Mouse (Mus musculus) C2C12 (cell line): ENCODE data around the gene Gm9639.

Experiments used
- CEBPB ChIP-seq: IDR thresholded peaks from one replicate; pipeline ENCODE4 v1.6.1; 2011; ENCODE audit warnings: low read depth, mild to moderate bottlenecking, control low read depth, moderate library complexity
- CTCF ChIP-seq: IDR thresholded peaks from one replicate; pipeline ENCODE4 v1.5.1; 2011; ENCODE audit not compliant: control insufficient read depth, insufficient read depth, insufficient read length
- FOSL1 ChIP-seq: IDR thresholded peaks from one replicate; pipeline ENCODE4 v1.8.0; 2011; ENCODE audit warnings: mild to moderate bottlenecking, low read length; ENCODE audit not compliant: poor library complexity, insufficient read depth, severe bottlenecking
- MYOG ChIP-seq: IDR thresholded peaks from one replicate; pipeline ENCODE4 v1.6.1; 2011; ENCODE audit not compliant: control insufficient read depth, insufficient read length; ENCODE audit errors: extremely low read depth
- USF1 ChIP-seq: IDR thresholded peaks from one replicate; pipeline ENCODE4 v1.6.1; 2011; ENCODE audit warnings: low read depth, mild to moderate bottlenecking, control low read depth, moderate library complexity

DNA sequence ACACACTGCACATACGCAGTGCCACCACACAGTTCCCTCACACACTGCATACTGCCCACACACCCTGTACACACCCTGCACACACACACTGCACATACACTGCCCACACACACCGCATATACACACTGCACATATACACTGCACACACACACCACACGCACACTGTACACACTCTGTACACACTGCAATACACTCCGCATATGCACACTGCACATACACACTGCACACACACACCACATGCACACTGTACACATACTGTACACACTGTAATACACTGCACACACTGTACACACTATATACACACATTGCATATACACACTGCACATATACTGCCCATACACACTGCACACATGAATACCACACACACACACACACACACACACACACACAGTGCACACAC lies 23.6 kb upstream of the Gm9639 start:
- TF ChIP-seq CTCF: no peak
- no peak for TF ChIP-seq FOSL1
- TF ChIP-seq MYOG: no peak
- no peak for TF ChIP-seq CEBPB
- no peak for TF ChIP-seq USF1
